Mouse (Mus musculus) embryonic facial prominence, embryonic 11.5 days (tissue): Measurements from ENCODE around the gene P2ry2. TPM values are rescaled to one million over a fixed set of nuclear protein-coding genes. Genes with fewer than 3 reads are reported as not detected.
A peak's percentile ranks its signal among the peaks of the same experiment; 100 is the strongest.

Experiments used
- ATAC-seq: fragments of 200-750 bp; cut with Nextera tagmentation; replicated peaks from 2 replicates; pipeline ENCODE4 v1.8.0; 2017; ENCODE audit warnings: low read depth; ENCODE audit not compliant: insufficient number of reproducible peaks, low FRiP score, low TSS enrichment
- DNase-seq: peaks from one replicate; pipeline ENCODE4 v3.0.0-alpha.2; 2015; ENCODE audit warnings: low spot score
- H3K27ac ChIP-seq: fragments of 300-500 bp; sonication (generic); replicated peaks from 2 replicates; pipeline ENCODE4 v1.5.1; 2014; ENCODE audit warnings: mild to moderate bottlenecking, low read depth, low read length, control low read depth
- H3K27me3 ChIP-seq: fragments of 300-500 bp; sonication (generic); 2 replicates; pipeline ENCODE4 v1.6.1; 2014; ENCODE audit warnings: mild to moderate bottlenecking, low read length, moderate library complexity, mixed read lengths; ENCODE audit not compliant: control insufficient read depth, insufficient read depth
- H3K36me3 ChIP-seq: fragments of 300-500 bp; sonication (generic); replicated peaks from 2 replicates; pipeline ENCODE4 v1.6.1; 2014; ENCODE audit warnings: low read depth, mild to moderate bottlenecking, low read length, moderate library complexity, mixed read lengths; ENCODE audit not compliant: control insufficient read depth, insufficient read depth
- H3K4me1 ChIP-seq: fragments of 300-500 bp; sonication (generic); 2 replicates; pipeline ENCODE4 v1.6.1; 2014; ENCODE audit warnings: low read length, mixed read lengths; ENCODE audit not compliant: control insufficient read depth, insufficient read depth
- H3K4me2 ChIP-seq: fragments of 300-500 bp; sonication (generic); 2 replicates; pipeline ENCODE4 v1.6.1; 2014; ENCODE audit warnings: low read depth, mild to moderate bottlenecking, control low read depth, low read length, moderate library complexity
- H3K4me3 ChIP-seq: fragments of 300-500 bp; sonication (generic); 2 replicates; pipeline ENCODE4 v1.5.1; 2014; ENCODE audit warnings: low read depth, low read length, control low read depth
- H3K9ac ChIP-seq: fragments of 300-500 bp; sonication (generic); replicated peaks from 2 replicates; pipeline ENCODE4 v1.6.1; 2014; ENCODE audit warnings: mild to moderate bottlenecking, control low read depth, low read length
- H3K9me3 ChIP-seq: fragments of 300-500 bp; sonication (generic); replicated peaks from 2 replicates; pipeline ENCODE4 v1.6.1; 2016; ENCODE audit warnings: mild to moderate bottlenecking, low read length, inconsistent platforms, mixed read lengths; ENCODE audit not compliant: control insufficient read depth
- WGBS: fragments of 180-500 bp; shearing (Covaris S2); extraction: QIAGEN DNeasy Blood & Tissue Kit; methylation state at CpG from one replicate; pipeline ENCODE4 v1.1.7; 2014; 5-methylcytosine and 5-hydroxymethylcytosine counted together
- polyA plus RNA-seq: library from polyadenylated mRNA; unstranded; fragments of >200 nt; fragmentation: Nextera tagmentation; extraction: Ambion mirVana; gene quantifications from 2 replicates; pipeline ENCODE4 v1.2.1, GENCODE M21; 2014

Gene P2ry2
- polyA plus RNA-seq, 1 experiment from 2014 or later = 0.46 TPM

DNA sequence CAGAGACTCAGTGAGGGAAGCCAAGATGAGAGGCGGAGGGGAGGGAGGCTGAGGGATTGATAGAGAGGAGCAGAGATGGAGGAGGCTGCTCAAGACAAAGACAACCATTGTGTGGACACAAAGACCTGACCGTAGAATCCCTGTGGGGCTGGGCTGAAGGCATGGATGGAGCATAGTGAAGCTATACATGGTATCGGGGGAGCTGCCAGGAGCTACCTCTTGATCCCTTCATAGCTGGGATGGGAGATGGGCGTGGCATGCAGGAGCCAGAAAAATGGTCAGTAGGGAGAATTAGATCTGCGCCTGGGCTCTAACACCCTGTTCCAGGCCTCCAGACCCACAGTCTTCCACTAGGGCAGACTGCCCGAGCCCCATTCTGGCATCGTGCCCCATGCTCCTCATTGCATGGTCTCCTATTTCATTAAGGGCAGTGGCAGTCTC lies 4.4 kb upstream of the P2ry2 start:
- peaks cover 15% of the 10 kb centered on the region for H3K27me3 ChIP-seq
- no peak overlapping the region for H3K4me2 ChIP-seq
- no peak overlapping the region for H3K4me3 ChIP-seq
- H3K4me1 ChIP-seq = no peaks in the 10 kb centered on the region
- no peak overlapping the region for H3K27ac ChIP-seq
- H3K9ac ChIP-seq = no peak overlapping the region; the same call in 1 of the 2 replicates
- H3K9me3 ChIP-seq = no peaks in the 10 kb centered on the region
- DNase-seq (no peak), ATAC-seq (no peak)
- WGBS = 52% methylated on average over 7 of the region's 7 CpGs
- H3K36me3 ChIP-seq = no peaks in the 10 kb centered on the region

DNA sequence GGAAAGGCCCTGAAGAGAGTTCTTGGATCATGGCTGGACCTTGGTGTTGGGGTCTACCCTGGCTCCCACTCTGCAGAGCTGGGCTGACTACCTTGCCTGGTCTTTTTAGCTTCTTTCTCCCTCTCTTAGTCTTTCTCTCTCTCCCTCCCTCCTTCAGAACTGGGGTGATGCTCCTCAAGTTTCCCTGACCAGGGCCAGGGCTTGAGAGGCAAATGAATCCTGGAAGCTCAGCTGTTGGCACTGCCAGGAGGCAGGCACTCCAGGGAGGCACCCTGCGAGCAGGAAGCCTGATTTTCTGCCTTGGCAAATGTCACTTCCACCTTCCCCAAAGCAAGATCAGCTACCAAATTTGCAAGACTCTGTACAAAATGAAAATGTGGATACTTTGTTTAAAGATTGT lies 2.3 kb upstream of the P2ry2 start:
- Histone ChIP-seq H3K9ac (no peak overlapping the region), H3K27me3 (peaks cover 27% of the 10 kb centered on the region), H3K27ac (no peak overlapping the region), H3K4me1 (no peaks in the 10 kb centered on the region), H3K36me3 (no peaks in the 10 kb centered on the region), H3K4me2 (no peak overlapping the region), H3K4me3 (no peak overlapping the region), H3K9me3 (no peaks in the 10 kb centered on the region)
- ATAC-seq = no peak
- 72% methylated on average over 1 of the region's 1 CpGs for WGBS
- DNase-seq = no peak

GRCm38 (mm10) chr7:101014041-101014440 lies 1.4 kb upstream of the P2ry2 start:
- Histone ChIP-seq H3K27ac (no peak overlapping the region), H3K4me1 (no peaks in the 10 kb centered on the region), H3K9me3 (no peaks in the 10 kb centered on the region), H3K4me3 (no peak overlapping the region), H3K36me3 (no peaks in the 10 kb centered on the region), H3K9ac (no peak overlapping the region), H3K4me2 (no peak overlapping the region), H3K27me3 (peaks cover 27% of the 10 kb centered on the region)
- ATAC-seq (no peak), DNase-seq (no peak)
- WGBS = 7% methylated on average over 9 of the region's 9 CpGs

DNA sequence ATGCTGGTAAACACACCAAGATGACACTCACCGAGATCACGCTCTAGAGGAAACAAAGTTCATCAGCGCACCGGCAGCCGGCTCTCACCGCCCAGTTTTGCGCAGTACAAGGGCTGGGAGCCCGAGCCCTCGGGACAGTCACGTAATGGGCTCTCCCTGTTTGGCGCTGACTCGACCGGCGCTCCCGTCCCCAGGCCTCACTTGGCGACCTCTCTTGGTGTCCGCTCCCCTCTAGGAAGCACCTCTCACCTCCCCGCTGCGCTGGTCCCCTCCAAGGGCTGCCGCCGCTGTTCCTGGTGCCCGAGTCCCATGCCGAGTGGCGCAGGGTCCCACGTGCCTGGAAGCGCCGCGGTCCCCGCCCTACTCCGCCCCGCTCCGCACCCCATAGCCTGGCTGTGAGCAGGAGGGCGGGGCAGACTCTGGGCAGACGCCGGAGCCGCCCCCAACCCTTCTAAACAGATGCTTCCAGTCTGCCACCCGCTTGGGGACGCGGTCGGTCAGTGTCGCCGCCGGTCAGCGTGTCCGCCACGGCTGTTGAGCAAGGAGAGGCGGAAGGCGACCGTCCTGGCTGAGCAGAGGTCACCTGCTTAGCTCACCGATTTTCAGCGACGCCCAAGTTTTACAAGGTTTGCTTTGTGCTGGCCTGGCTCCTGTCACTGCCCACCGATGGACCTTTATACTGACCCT lies 842 bp downstream of the P2ry2 start:
- H3K4me1 ChIP-seq = no peaks in the 10 kb centered on the region
- peaks cover 27% of the 10 kb centered on the region for H3K27me3 ChIP-seq
- ATAC-seq (peak; percentile 94), DNase-seq (peak; percentile 73)
- H3K4me3 ChIP-seq = peak overlapping the region; percentile 48
- H3K9me3 ChIP-seq = no peaks in the 10 kb centered on the region
- under 1% methylated on average over 53 of the region's 53 CpGs for WGBS
- no peak overlapping the region for H3K27ac ChIP-seq
- H3K9ac ChIP-seq = peak overlapping the region; percentile 47
- peak overlapping the region; percentile 98 for H3K4me2 ChIP-seq
- no peaks in the 10 kb centered on the region for H3K36me3 ChIP-seq

DNA sequence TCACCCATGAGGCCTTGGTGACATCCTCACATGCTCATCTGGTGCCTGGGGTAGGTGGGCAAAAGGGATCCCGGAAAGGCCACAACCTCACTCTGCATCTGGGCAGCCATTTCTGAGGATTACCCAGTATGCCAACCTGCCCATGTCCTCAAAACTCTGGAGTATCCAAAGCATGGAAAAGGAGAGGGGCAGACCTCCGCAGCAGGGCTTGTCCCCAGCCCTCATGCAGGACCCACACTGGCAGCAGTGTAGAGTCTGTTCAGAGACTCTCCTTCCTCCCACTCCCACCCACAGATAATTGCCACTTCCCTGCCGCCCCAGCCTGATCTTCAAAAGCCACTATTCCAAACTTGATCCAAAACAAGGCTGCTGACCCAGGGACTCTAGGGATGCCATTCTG lies 1.9 kb downstream of the P2ry2 start:
- ATAC-seq = no peak
- Histone ChIP-seq H3K4me3 (no peak overlapping the region), H3K9me3 (no peaks in the 10 kb centered on the region), H3K4me2 (no peak overlapping the region), H3K27me3 (peaks cover 27% of the 10 kb centered on the region), H3K36me3 (no peaks in the 10 kb centered on the region), H3K9ac (no peak overlapping the region), H3K27ac (no peak overlapping the region), H3K4me1 (no peaks in the 10 kb centered on the region)
- 60% methylated on average over 3 of the region's 3 CpGs for WGBS
- no peak for DNase-seq

DNA sequence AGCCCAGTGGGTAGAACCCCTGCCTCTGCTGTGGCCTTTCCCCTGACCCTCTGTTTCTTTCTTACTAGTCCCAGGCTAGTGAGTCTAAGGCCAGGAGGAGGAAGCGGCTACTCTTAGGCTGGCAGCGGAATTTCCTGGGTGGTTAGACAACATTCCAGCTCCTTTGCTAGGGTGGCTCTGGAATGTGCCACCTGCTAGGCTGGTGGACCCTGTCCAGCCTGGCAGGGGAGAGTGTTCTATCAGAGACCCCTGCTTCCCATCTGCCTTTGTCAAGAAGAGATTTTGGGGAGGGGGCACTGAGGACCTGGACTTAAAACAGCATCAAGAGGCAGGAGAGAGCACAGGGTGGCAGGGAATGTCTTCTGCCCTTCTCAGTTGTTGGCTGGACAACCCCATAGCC lies 6.5 kb downstream of the P2ry2 start:
- ATAC-seq (no peak), DNase-seq (no peak)
- Histone ChIP-seq H3K27me3 (peaks cover 5% of the 10 kb centered on the region; the same call in 1 of the 2 replicates), H3K4me3 (no peak overlapping the region), H3K4me2 (no peak overlapping the region), H3K9ac (no peak overlapping the region), H3K36me3 (no peaks in the 10 kb centered on the region), H3K9me3 (no peaks in the 10 kb centered on the region), H3K4me1 (no peaks in the 10 kb centered on the region; the same call in none of the 2 replicates), H3K27ac (no peak overlapping the region)
- WGBS = 62% methylated on average over 2 of the region's 2 CpGs

- WGBS = 57% methylated on average over 4 of the region's 4 CpGs
- ATAC-seq = no peak
- H3K36me3 ChIP-seq = no peaks in the 10 kb centered on the region
Observed at GRCm38 (mm10) chr7:101005119-101005518, 7.5 kb downstream of the P2ry2 start.

GRCm38 (mm10) chr7:101003442-101004326 lies 9.0 kb downstream of the P2ry2 start:
- no peaks in the 10 kb centered on the region; the same call in none of the 2 replicates for H3K4me1 ChIP-seq
- H3K27ac ChIP-seq = no peak overlapping the region
- no peak overlapping the region for H3K4me2 ChIP-seq
- no peaks in the 10 kb centered on the region for H3K27me3 ChIP-seq
- no peaks in the 10 kb centered on the region for H3K36me3 ChIP-seq
- ATAC-seq = 0 out of 2 replicates have a peak, but pooled peaks have one; percentile 15
- H3K4me3 ChIP-seq = no peak overlapping the region
- peak; percentile 67 for DNase-seq
- H3K9ac ChIP-seq = no peak overlapping the region
- no peaks in the 10 kb centered on the region for H3K9me3 ChIP-seq
- 59% methylated on average over 11 of the region's 11 CpGs for WGBS

More at GRCm38 (mm10) chr7:101005119-101005518, 7.5 kb downstream of the P2ry2 start:
- Histone ChIP-seq H3K27ac (no peak overlapping the region), H3K4me2 (no peak overlapping the region), H3K27me3 (no peaks in the 10 kb centered on the region; the same call in 1 of the 2 replicates), H3K4me1 (no peaks in the 10 kb centered on the region; the same call in none of the 2 replicates), H3K9me3 (no peaks in the 10 kb centered on the region), H3K4me3 (no peak overlapping the region), H3K9ac (no peak overlapping the region)
- DNase-seq = no peak
